Mouse (Mus musculus): Measurements from ENCODE around the gene Adipoq.

Gene Adipoq

DNA sequence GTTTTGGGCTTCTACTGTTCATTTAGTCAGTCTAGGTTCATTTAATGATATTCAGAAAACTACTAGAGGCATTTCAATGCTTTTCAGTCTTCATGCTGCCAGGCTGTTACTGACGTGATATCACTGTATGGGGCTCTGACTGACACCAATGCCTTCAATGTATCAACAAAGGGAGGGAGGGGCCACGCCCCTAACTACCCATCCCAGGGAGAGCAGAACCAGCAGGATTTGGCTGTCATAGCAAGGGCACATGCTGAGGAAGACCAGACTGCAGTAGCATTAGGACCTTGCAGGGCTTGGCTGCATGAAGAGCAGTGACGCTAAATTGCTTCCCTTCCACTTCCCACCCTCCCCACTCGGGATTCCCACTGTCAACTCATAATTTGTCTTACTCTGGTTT, 29.2 kb upstream of the Adipoq start:
- no peak for DNase-seq

DNA sequence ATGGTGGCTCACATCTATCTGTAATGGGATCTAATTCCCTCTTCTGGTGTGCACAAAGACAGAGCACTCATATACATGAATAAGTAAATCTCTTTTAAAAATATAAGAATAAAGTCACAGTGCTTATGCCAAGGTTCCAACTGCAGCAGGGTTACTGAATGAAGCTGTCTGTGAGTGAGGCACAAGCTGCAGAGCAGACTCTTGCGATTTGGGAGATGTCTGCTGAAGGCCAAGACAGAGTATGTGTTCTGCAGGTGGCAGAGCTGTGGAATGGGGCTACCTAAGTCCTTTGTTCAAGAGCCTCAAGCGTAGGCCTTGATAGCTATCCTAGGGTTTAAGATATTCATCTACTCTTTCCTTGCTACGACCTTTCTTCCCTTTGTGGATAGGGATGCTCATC, 23.9 kb upstream of the Adipoq start:
- no peak for DNase-seq

DNA sequence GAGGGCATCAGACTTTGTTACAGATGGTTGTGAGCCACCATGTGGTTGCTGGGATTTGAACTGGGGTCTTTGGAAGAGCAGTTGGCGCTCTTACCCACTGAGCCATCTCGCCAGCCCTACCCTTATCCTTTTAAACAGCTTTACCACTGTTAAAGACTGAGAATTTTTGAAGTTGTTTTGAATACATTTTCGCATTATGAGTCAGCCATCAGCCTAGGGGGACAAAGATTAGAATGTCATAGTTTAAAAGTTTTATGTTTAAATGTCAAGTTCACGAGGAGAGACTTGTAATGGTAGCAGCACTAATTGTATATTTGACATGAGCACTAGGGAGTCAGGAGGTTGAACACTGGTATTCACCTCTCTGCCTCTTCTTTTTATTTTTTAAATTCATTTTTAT, 23.2 kb upstream of the Adipoq start:
- no peak for DNase-seq

DNA sequence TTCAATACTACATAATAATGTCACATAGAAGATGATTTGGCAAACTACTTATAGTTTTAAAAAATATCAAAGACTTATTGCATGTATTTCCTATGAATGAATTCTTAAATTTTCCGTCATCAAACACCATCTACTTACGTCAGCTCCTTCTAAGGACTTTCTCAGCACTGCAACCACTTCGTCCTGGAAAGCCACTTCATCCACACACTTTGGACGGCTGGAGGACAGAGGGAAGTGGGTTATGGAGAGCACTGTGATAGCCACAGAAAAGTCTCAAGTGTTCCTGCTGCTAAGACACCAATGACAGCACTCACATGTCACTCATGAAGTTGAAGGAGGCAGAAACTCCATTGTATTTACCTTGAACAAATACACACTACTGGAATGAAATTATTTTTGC, 21.9 kb upstream of the Adipoq start:
- no peak for DNase-seq

DNA sequence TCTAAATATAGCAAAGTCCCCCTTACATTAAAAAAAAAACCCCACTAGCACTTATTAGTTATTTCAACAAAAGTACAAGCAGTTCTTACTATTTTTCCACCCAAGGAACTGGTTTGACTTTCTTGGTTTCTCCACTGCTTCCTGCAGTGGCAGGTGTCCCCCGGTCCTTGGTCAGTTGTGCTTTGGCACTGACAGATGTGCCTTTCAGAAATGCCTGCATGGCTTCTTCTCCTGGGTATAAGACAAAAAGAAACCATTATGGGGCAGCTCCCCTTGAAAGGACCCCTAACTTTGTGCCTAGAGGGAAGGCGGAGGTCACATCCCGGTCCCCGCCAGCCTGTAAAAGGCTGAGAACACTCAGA, 19.0 kb upstream of the Adipoq start:
- no peak for DNase-seq

DNA sequence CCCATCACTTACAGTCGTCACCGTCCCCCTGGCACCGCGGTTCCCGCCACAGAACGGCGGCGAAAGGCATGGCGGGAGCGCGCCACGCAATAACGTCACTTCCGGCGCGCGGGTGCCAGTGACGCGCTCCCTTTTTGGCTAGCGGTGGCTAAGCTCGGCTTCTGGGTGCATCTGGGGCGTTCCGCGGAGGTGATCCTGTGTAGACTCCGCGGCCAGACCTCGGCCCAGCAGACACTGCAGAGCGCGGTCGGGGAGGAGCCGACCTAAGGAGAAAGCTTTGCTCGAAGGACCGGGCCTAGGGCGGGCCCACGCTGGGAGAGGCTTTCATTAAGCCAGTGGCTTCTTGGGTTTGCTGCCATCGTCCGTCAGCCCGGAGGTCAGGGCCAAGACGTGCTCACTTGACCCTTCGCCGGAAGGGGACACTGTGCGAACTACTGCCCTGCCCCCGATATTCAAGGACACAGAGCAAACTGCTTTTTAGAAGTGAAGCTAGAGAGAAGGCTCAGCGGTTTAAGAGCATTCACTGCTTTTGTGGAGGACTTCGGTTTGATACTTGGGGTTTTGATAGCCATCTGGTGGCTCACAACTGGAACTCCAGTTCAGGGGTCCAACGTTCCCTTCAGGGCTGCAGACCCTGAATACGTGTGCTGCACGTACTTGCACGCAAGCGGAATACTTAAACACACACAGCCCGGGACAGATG, 18.5 kb upstream of the Adipoq start, which contains the start of gene Rfc4:
Gene Rfc4, minus strand, starts transcription at position 65 of the 703 bp plus-strand sequence.
- peak; percentile 94 for DNase-seq

DNA sequence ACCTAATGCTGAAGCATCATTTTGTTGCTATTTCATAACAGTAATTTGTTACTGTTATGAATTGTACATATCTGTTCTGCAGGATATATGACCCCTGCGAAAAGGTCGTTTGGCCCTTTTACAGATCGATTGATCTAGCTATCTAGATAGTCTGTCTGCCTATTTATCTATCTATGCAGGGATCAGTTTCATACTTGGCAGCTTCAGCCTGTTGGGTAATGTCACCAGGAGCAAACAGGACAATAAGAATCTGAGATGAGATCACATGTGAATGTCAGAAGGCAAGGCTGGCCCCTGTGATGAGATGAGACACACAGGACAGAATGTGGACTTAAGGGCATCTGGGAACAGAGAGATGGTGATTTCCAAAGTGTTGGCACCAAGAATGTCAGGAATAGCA, 16.0 kb upstream of the Adipoq start:
- no peak for DNase-seq

DNA sequence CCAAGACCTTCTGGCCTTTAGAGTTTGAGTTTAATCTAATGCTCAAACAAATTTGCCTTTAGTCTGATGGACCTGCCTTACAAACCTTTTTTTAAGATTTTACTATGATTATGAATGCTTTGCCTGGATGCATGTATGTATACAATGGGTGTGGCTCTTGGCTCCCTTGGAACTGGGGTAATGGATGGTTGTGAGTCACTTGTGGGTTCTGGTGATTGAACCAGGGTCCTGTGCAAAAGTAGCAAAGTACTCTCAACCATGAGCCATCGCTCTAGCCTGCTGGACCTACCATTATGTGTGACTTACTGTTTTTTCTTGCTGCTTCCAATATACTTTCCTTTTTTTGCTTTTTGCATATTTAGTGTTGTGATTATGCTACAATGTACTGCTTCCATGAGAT, 14.0 kb upstream of the Adipoq start:
- no peak for DNase-seq

DNA sequence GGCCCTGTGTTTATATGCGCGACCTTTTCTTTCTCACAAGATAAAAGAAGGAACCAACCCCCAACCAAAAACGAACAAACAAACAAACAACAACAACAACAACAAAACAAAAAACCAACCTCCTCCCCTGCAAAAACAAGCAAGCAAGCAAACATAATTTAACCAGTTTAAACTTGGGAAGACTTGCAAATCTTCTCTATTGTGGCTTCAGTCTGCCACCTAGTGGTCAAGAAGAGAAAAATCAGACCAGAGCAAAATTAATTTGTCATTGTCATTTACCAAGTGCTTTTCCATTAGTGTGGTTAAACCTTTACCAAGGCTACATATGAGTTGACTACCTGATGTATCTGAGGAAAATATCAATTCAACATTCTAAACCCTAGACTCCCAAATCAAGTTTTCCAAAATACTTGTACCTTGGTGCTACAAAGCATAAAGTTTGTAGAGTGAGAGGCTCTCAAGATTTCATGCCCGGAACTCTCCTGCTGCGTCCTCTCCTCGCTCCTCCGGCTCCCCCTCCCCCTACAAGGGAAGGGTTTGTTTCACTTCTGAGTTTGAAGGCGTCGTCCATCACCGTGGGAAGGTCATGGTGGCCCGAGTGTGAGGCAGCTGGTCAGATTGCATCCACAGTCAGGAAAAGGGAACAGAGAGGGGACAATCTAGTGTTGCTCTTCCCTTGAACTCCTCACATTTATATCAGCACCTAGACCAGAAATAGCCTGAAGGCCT, 10.8 kb upstream of the Adipoq start:
- DNase-seq: no peak

DNA sequence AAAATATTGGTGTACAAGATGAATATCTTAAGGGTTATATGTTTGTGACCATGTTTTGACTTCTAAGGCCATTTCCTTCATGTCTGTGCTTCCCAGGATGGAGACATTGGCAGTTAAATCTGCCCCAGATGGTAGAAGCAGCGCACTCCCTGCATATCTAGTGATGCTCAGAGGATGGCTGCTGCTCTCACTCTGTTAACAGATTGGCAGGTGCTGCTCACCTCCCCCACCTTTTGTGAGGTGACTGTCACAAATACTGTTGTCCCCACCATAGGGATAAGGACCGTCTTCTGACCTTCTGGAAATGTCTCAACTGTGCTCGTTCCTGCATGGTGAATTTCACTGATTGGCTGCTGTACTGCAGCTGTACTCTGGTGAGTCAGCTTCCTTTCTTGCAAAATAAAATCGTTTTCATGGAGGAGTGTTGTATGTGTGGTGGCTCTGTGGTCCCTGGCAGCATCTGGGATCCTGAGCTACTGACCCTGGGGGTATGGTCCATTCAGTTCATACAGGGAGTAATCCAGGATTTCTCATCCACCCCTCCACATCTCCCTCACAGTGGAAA, 9.8 kb upstream of the Adipoq start:
- no peak for DNase-seq

DNA sequence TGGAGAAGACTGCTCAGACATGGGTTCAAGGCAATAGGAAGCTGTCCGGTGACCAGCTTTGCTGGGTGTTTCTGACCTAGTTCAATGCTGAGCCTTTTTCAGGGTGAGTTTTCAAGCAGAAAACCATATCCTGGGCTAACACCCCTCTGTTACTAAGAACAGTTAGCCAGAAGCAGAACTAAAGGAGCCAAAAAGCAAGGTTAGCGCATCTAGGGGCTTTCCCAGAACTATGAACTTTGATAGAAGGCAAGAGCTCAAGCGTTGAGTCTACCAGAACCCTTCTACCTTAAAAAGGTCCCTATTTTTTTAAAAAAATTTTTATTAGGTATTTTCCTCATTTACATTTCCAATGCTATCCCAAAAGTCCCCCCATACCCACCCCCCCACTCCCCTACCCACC, 5.4 kb upstream of the Adipoq start:
- DNase-seq: no peak

DNA sequence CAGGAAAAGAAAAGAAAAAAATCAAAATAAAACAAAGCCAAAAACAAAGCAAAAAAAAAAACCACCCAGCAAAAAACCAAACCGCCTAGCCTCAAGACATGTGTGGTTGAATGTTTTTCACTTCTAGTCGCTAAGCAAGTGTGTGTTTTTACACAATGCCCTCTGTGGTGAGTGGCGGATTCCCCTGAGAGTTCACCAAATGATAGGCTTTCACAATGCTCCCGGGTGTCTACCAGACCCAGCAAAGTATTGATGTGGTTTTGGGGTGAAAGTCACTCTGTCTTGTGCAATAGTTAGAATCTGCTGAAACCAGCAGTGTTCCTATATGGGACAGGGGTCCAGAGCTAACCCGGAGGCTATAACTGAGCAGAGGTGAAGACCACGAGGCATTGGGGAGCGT, 2.0 kb upstream of the Adipoq start:
- DNase-seq: no peak

DNA sequence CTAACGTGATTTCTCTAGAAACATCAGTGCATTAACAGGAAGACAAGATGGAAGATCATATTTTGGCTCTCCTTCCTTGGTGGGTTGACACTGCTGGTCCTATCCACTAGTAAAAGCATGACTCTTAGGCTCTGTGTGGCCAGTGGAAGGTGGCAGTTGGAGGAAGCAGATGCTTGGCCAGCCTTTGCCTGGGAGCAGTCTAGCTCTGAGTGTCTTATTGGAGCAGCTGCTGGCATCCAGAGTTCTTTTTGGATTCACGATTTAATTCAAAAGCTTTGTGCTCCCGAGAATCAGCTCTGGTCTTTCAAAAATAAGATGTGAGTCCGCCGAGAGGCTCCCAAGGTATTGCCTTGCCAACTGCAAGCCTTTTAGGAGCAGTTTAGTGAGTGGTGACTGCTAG, 1.1 kb upstream of the Adipoq start:
- no peak for DNase-seq

DNA sequence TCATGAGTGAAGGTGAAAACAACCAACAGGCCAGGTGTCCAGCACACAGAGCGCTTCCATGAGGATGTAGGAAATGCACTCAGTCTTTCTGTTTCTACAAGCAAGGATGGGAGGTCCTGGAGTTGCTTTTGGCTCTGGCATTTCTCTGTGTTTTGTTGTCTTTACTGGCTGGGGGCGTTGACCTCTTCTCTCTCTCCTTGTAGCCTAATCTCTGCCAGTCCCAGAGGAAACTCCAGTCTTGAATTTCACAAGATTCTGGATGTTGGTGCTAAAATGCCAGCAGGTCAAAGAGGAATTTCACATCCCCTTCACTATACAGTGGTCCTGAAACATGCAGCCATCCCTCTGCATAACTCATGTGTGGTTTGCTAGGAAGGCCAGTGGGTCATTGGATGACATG, 2.6 kb downstream of the Adipoq start:
- DNase-seq: no peak

DNA sequence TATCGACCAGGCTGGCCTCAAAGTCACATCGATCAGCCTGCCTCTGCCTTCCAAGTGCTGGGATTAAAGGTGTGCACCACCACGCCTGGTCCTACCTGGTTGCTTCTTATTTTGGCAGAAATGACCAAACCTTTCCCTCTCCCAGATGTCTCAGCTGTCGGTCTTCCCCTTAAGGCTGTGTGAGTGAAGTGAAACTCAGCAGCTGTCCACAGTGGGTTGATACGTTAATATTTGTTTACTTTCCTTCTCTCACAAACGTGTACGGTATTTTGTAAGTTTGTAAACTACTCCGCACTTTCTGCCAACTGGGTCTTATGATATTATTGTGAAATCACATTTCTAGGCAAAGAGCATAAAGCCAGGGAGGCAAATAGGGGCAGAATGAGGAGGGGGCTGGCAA, 3.1 kb downstream of the Adipoq start:
- DNase-seq: no peak

DNA sequence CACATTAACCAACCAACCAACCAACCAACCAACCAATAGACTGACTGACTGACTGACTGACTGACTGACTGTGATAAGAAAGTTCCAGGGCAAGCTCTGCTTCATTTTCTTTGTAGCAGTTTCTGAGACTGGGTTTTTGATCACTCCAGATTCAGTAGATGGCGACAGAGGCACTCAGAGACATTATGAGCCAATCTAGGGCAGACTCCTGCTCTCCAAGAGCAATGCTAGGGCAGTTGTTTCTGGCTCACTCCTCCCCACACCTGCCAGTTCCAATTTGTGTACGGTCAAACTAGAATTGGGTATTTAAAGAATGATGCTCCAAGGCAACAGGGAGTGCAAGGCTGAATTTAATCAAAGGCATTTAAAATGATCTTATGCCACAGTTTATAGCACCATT, 5.1 kb downstream of the Adipoq start:
- no peak for DNase-seq

DNA sequence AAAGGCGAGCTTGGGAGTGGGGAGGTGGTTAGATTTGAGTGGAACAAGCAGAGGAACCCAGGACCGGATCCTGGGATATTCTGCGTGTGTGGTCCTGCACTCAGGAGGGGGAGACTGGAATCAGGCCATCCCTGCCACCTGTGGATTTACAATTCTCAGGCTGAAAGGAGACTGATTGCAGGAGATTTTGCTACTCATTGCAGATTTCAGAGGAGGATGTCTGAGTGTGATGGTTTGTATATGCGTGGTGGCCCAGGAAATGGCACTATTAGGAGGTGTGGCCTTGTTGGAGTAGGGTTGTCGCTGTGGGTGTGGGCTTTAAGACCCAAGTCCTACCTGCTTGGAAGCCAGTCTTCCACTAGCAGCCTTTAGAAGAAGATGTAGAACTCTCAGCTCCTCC, 7.9 kb downstream of the Adipoq start:
- no peak for DNase-seq

DNA sequence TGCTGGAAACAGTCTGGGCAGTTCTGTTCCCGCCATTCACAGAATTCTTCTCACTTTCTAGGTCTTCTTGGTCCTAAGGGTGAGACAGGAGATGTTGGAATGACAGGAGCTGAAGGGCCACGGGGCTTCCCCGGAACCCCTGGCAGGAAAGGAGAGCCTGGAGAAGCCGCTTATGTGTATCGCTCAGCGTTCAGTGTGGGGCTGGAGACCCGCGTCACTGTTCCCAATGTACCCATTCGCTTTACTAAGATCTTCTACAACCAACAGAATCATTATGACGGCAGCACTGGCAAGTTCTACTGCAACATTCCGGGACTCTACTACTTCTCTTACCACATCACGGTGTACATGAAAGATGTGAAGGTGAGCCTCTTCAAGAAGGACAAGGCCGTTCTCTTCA, 10.7 kb downstream of the Adipoq start:
- no peak for DNase-seq

DNA sequence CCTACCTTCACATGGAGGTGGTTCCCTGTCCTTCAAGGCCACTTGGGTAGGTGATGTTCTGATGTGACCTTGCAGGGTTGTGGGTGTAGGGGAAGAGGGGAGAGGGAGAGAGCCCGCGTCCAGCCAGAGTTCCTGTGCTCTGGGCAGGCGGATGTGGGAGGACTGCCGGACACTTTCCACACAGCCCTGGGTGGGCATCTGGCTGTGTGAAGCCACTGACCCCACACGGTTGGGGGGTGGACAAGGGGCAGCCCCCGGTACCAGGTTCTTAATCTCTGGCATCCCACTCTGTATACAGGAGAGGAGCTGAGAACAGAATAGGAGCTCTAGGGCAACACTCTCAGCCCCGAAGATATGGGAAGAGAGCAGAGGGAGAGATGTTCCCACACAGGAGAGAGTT, 12.0 kb downstream of the Adipoq start:
- DNase-seq: no peak

DNA sequence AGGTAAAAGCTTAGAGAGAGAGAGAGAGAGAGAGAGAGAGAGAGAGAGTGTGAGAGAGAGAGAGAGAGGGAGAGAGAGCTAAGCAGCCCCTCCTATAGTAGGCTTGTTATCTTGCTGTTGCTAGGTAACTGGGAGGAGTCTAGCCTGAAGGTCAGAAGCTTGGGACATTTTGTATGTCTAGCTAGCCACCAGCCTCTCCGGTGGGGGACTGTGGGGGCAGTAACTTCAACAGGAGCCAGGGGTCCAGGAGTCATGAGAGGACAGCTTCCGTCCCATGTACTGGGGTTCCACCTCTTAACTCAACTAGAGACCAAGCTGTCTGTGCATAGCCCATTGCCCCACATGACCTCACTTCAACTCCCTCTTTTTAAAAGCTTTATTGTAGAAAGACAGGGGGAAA, 12.6 kb downstream of the Adipoq start:
- no peak for DNase-seq

DNA sequence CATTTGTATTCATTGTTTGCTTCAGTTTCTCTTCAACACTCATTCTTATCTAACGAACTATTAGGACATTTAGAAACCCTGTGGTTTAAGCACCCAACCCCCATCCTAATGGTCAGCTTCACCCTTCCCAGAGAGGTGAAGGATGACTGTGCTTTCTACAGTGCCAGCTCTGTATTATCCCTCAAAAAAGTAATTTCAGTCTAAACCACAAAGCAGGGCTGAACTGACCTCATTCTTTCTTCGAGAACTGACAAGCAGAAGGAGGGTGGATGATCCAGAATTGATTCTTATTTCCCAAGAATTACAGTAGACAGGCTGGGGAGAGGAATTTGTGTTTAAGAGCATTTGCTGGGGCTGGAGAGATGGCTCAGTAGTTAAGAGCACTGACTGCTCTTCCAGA, 13.4 kb downstream of the Adipoq start:
- no peak for DNase-seq

DNA sequence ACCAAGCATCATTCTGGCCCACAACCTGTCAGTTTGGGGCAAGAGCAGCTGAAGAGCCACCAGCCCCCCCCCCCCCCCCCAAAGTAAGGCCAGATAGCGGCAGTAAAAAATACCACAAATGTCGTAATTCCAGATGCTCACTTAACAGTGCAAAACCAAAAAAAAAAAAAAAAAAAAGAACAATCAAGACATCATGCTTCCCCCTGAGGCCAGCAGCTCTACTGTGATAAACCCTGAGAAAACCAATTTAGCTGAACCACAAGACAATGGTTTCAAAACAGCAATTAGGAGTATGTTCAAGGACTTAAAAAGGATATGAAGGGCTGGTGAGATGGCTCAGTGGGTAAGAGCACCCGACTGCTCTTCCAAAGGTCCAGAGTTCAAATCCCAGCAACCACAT, 15.8 kb downstream of the Adipoq start:
- no peak for DNase-seq

DNA sequence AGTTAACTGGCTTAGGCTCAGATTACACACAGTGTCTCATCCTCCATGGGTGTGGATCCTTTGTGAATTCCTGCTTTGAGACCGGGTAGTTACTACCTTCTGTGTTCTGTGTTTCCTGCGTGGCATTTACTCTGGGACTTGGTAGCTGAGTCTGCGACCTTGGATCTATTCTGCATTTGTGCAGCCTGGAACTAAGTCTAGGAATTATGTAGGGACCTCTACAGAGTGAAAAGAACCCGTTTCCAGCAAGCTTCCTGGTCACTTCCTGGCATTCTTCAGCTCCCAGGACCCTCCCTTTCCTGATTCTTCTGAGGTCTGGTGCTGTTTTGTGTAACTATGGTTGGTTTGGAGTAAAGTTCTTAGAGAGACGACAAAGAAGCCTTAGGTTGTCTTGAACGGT, 18.1 kb downstream of the Adipoq start:
- DNase-seq: no peak

DNA sequence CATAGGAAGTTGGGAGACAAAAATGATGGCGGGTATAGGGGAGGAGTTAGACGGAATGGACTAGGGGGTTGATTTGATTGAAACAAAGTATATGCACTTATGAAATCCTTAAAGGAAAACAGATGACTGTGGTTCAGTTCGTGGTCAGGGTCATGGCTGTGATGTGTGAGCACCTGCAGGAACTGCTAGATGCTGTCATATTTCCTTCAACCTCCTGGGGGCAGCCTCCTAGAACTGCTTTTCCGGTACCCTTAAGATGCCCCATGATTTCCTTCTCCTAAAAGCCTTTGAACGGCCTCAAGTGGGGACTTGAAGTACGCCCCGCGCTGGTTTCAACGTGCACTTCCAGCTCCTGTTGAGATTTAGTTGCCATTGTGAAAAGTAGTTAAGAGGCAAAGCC, 19.1 kb downstream of the Adipoq start:
- DNase-seq: no peak

DNA sequence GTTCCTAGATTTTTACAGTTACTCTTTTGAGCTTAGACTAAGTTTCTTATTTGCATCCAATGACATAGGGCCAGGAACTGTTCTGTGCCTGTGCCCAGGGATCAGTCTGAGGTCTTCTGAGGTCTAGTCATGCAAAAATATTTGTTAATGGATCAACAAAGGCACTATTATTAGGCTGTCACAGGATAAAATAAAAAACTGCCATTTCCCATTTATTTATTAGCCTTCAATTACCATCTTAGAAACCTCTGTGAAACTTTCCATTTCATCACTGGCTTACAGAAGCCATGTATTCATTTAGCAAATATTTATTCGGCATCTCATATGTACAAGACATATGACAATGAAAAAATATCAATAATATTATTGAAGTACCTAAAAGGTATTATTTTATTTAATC, 20.3 kb downstream of the Adipoq start:
- DNase-seq: no peak
